Mouse (Mus musculus): Measurements from ENCODE around the gene Tceal5. TPM values are rescaled to one million over a fixed set of nuclear protein-coding genes. Genes with fewer than 3 reads are reported as not detected.
"Not testable (repeated sequence)": the region's sequence is repeated elsewhere in the genome, so short reads cannot be mapped to it uniquely, and the experiment has no call there.

Tceal5 gene
- polyA plus RNA-seq, 1 experiment from 2014 or later = 1.2 TPM

GRCm38 (mm10) chrX:136227768-136228167 lies 24.1 kb upstream of the Tceal5 start:
- ATAC-seq (replicated peaks; ENCODE audit: low FRiP score) = no peak
- Histone ChIP-seq H3K9ac (ENCODE audit: low read length) (no peak overlapping the region), H3K27me3 (ENCODE audit: control insufficient read depth, insufficient read depth, low read length) (no peaks in the 10 kb centered on the region; the same call in 1 of the 2 replicates), H3K4me3 (ENCODE audit: low read depth, low read length) (no peak overlapping the region), H3K27ac (ENCODE audit: low read depth, low read length) (no peak overlapping the region), H3K9me3 (ENCODE audit: control insufficient read depth, low read length) (no peaks in the 10 kb centered on the region), H3K4me2 (ENCODE audit: low read depth, low read length, severe bottlenecking) (no peak overlapping the region), H3K36me3 (ENCODE audit: control insufficient read depth, insufficient read depth, low read length) (no peaks in the 10 kb centered on the region), H3K4me1 (replicated peaks; ENCODE audit: control insufficient read depth, insufficient read depth, low read length) (no peaks in the 10 kb centered on the region)
- no peak for DNase-seq (ENCODE audit: low spot score)
- 86% methylated on average over 5 of the region's 5 CpGs for WGBS

DNA sequence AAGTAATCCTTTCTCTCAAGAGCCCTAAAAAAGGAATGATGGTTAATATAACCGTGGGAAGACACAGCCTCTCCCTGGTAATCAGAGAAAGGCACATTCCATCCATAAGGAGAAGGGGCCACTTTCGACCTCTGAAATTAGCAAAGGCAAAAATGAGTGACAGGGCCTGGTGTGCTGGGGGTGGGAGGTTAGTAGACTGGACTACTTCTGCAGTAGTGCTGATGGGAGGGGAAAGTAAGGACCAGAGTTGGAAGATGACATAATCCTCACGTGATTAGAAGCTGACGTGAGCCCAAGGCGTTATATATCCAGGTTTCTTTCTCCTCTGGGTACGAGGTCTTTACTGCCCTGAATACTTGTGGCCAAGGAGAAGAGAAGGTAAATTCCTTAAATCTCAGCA lies 20.0 kb upstream of the Tceal5 start:
- no peaks in the 10 kb centered on the region for H3K4me1 ChIP-seq (replicated peaks; ENCODE audit: control insufficient read depth, insufficient read depth, low read length)
- H3K4me3 ChIP-seq (ENCODE audit: low read depth, low read length) = no peak overlapping the region
- ATAC-seq (replicated peaks; ENCODE audit: low FRiP score) = no peak

GRCm38 (mm10) chrX:136216303-136216702 lies 12.6 kb upstream of the Tceal5 start:
- DNase-seq (ENCODE audit: low spot score) (no peak), ATAC-seq (replicated peaks; ENCODE audit: low FRiP score) (no peak)
- Histone ChIP-seq H3K4me1 (replicated peaks; ENCODE audit: control insufficient read depth, insufficient read depth, low read length) (no peaks in the 10 kb centered on the region), H3K4me2 (ENCODE audit: low read depth, low read length, severe bottlenecking) (no peak overlapping the region), H3K9me3 (ENCODE audit: control insufficient read depth, low read length) (no peaks in the 10 kb centered on the region), H3K27me3 (ENCODE audit: control insufficient read depth, insufficient read depth, low read length) (no peaks in the 10 kb centered on the region), H3K36me3 (ENCODE audit: control insufficient read depth, insufficient read depth, low read length) (no peaks in the 10 kb centered on the region), H3K27ac (ENCODE audit: low read depth, low read length) (no peak overlapping the region), H3K4me3 (ENCODE audit: low read depth, low read length) (no peak overlapping the region), H3K9ac (ENCODE audit: low read length) (no peak overlapping the region)
- WGBS = 72% methylated on average over 1 of the region's 1 CpGs

More for the DNA sequence above, 20.0 kb upstream of the Tceal5 start:
- Histone ChIP-seq H3K27me3 (ENCODE audit: control insufficient read depth, insufficient read depth, low read length) (no peaks in the 10 kb centered on the region), H3K36me3 (ENCODE audit: control insufficient read depth, insufficient read depth, low read length) (no peaks in the 10 kb centered on the region), H3K4me2 (ENCODE audit: low read depth, low read length, severe bottlenecking) (no peak overlapping the region), H3K9me3 (ENCODE audit: control insufficient read depth, low read length) (no peaks in the 10 kb centered on the region), H3K27ac (ENCODE audit: low read depth, low read length) (no peak overlapping the region), H3K9ac (ENCODE audit: low read length) (no peak overlapping the region)
- 78% methylated on average over 6 of the region's 6 CpGs for WGBS
- no peak for DNase-seq (ENCODE audit: low spot score)

GRCm38 (mm10) chrX:136214729-136215677 lies 11.3 kb upstream of the Tceal5 start, which contains the start of the genes Tceal7 and Bex1:
Tceal7 (plus strand) TSS chrX:136214779.
Bex1 (minus strand) TSS chrX:136215513.
- peak; percentile 95 for ATAC-seq (replicated peaks; ENCODE audit: low FRiP score)
- H3K4me1 ChIP-seq (replicated peaks; ENCODE audit: control insufficient read depth, insufficient read depth, low read length); H3K27me3 ChIP-seq (ENCODE audit: control insufficient read depth, insufficient read depth, low read length); H3K9me3 ChIP-seq (ENCODE audit: control insufficient read depth, low read length); H3K27ac ChIP-seq (ENCODE audit: low read depth, low read length); DNase-seq (ENCODE audit: low spot score); H3K36me3 ChIP-seq (ENCODE audit: control insufficient read depth, insufficient read depth, low read length): not testable (repeated sequence)
- peak within 1 kb of the TSS; percentile 27; the same call in 1 of the 2 replicates for H3K9ac ChIP-seq (ENCODE audit: low read length)
- H3K4me2 ChIP-seq (ENCODE audit: low read depth, low read length, severe bottlenecking) = peak within 1 kb of the TSS; percentile 40
- WGBS = 19% methylated on average over 13 of the region's 67 CpGs
- peak within 1 kb of the TSS; percentile 30 for H3K4me3 ChIP-seq (ENCODE audit: low read depth, low read length)

- no peak overlapping the region for H3K4me3 ChIP-seq (ENCODE audit: low read depth, low read length)
- no peak overlapping the region for H3K9ac ChIP-seq (ENCODE audit: low read length)
- ATAC-seq (replicated peaks; ENCODE audit: low FRiP score) (no peak), DNase-seq (ENCODE audit: low spot score) (no peak)
- no peak overlapping the region for H3K27ac ChIP-seq (ENCODE audit: low read depth, low read length)
- H3K4me1 ChIP-seq (replicated peaks; ENCODE audit: control insufficient read depth, insufficient read depth, low read length) = no peaks in the 10 kb centered on the region
- no peaks in the 10 kb centered on the region for H3K36me3 ChIP-seq (ENCODE audit: control insufficient read depth, insufficient read depth, low read length)
- WGBS = 64% methylated on average over 2 of the region's 2 CpGs
- H3K4me2 ChIP-seq (ENCODE audit: low read depth, low read length, severe bottlenecking) = no peak overlapping the region
- no peaks in the 10 kb centered on the region for H3K27me3 ChIP-seq (ENCODE audit: control insufficient read depth, insufficient read depth, low read length)
- no peaks in the 10 kb centered on the region for H3K9me3 ChIP-seq (ENCODE audit: control insufficient read depth, low read length)
These were observed 9.7 kb upstream of the Tceal5 start for GRCm38 (mm10) chrX:136213396-136213795.

DNA sequence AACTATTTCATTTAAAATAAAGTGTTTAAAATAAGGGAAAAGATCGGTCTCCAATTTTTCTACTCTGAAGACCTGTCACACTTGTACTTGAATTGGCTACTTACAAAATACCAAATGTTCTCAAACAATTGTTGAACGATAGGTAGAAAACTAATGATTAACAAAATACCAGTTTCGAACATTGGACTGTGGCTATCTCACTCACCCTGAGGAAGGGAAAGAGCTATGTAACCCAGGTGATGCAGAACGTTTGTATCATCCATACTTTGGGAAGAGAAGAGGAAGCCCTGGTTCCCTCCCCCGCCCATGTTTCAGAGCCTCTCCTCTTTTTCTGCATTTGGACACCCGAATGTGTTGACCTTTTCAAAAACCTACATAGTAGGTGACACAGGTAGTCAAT lies 730 bp upstream of the Tceal5 start:
- Histone ChIP-seq H3K36me3 (ENCODE audit: control insufficient read depth, insufficient read depth, low read length) (no peaks in the 10 kb centered on the region), H3K4me2 (ENCODE audit: low read depth, low read length, severe bottlenecking) (no peak overlapping the region), H3K9ac (ENCODE audit: low read length) (no peak overlapping the region), H3K27ac (ENCODE audit: low read depth, low read length) (no peak overlapping the region), H3K27me3 (ENCODE audit: control insufficient read depth, insufficient read depth, low read length) (peaks cover 7% of the 10 kb centered on the region; the same call in 1 of the 2 replicates), H3K4me3 (ENCODE audit: low read depth, low read length) (no peak overlapping the region), H3K4me1 (replicated peaks; ENCODE audit: control insufficient read depth, insufficient read depth, low read length) (no peaks in the 10 kb centered on the region), H3K9me3 (ENCODE audit: control insufficient read depth, low read length) (no peaks in the 10 kb centered on the region)
- DNase-seq (ENCODE audit: low spot score) = no peak
- no peak for ATAC-seq (replicated peaks; ENCODE audit: low FRiP score)
- 80% methylated on average over 6 of the region's 6 CpGs for WGBS

GRCm38 (mm10) chrX:136203257-136203656 lies 419 bp downstream of the Tceal5 start:
- H3K27ac ChIP-seq (ENCODE audit: low read depth, low read length) = no peak overlapping the region
- peak; percentile 27; the same call in 1 of the 2 replicates for ATAC-seq (replicated peaks; ENCODE audit: low FRiP score)

DNA sequence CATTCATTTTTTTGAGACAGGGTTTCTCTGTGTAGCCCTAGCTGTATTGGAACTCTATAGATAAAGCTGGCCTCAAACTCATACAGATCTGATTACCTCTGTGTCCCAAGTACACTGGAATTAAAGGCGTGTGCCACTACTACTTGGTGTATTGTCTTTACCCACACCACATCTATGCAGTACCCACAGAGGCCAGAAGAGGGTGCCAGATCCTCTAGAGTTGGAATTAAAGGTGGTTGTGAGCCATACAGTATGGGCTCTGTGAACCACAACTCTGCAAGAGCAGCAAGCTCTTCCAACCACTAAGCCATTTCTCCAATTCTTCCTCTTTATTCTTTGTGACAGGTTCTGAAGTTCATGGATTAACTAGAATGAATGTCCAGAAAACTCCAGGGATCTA lies 6.8 kb downstream of the Tceal5 start:
- no peaks in the 10 kb centered on the region for H3K36me3 ChIP-seq (ENCODE audit: control insufficient read depth, insufficient read depth, low read length)
- no peak for ATAC-seq (replicated peaks; ENCODE audit: low FRiP score)
- no peak overlapping the region for H3K27ac ChIP-seq (ENCODE audit: low read depth, low read length)
- no peak overlapping the region for H3K4me3 ChIP-seq (ENCODE audit: low read depth, low read length)
- H3K4me2 ChIP-seq (ENCODE audit: low read depth, low read length, severe bottlenecking) = no peak overlapping the region
- H3K4me1 ChIP-seq (replicated peaks; ENCODE audit: control insufficient read depth, insufficient read depth, low read length) = no peaks in the 10 kb centered on the region
- no peak overlapping the region for H3K9ac ChIP-seq (ENCODE audit: low read length)
- DNase-seq (ENCODE audit: low spot score) = peak; percentile 56
- H3K27me3 ChIP-seq (ENCODE audit: control insufficient read depth, insufficient read depth, low read length) = 0 out of 2 replicates have a peak, but pooled peaks cover 2% of the 10 kb centered on the region
- H3K9me3 ChIP-seq (ENCODE audit: control insufficient read depth, low read length) = no peaks in the 10 kb centered on the region; the same call in 1 of the 2 replicates
- 64% methylated on average over 1 of the region's 1 CpGs for WGBS

More at GRCm38 (mm10) chrX:136203257-136203656, 419 bp downstream of the Tceal5 start:
- Histone ChIP-seq H3K4me3 (ENCODE audit: low read depth, low read length) (peak overlapping the region; percentile 36), H3K36me3 (ENCODE audit: control insufficient read depth, insufficient read depth, low read length) (no peaks in the 10 kb centered on the region), H3K4me1 (replicated peaks; ENCODE audit: control insufficient read depth, insufficient read depth, low read length) (no peaks in the 10 kb centered on the region), H3K9me3 (ENCODE audit: control insufficient read depth, low read length) (no peaks in the 10 kb centered on the region), H3K9ac (ENCODE audit: low read length) (peak overlapping the region; percentile 20; the same call in 1 of the 2 replicates), H3K4me2 (ENCODE audit: low read depth, low read length, severe bottlenecking) (peak overlapping the region; percentile 52), H3K27me3 (ENCODE audit: control insufficient read depth, insufficient read depth, low read length) (peaks cover 7% of the 10 kb centered on the region; the same call in 1 of the 2 replicates)
- WGBS = 27% methylated on average over 7 of the region's 7 CpGs
- DNase-seq (ENCODE audit: low spot score) = no peak
